Mouse (Mus musculus) heart, adult 18-20 months (tissue): ENCODE measurements at regions not wholly inside any gene's neighbourhood (a gene's known extent, or its start where the extent isn't known, plus 50 kb on each side); places are given as distances from the start of the nearest gene placed in this dataset.
"Not testable (repeated sequence)": the region's sequence is repeated elsewhere in the genome, so short reads cannot be mapped to it uniquely, and the experiment has no call there.

Experiments used
- DNase-seq, 2 experiments: peaks; one replicate each; pipeline ENCODE4 v3.0.0; 2021 to 2022; ENCODE audit warnings: mixed read lengths in 1 of 2

GRCm38 (mm10) chr17:43139916-43140315 is 123.6 kb downstream of the Tnfrsf21 start:
- DNase-seq, result peak in 1 of 2 experiments; percentile 27

GRCm38 (mm10) chr17:43141740-43142139 is 125.4 kb downstream of the Tnfrsf21 start:
- peak in 1 of 2 experiments; percentile 52 for DNase-seq

GRCm38 (mm10) chr17:43145749-43146148 is 124.4 kb upstream of the Adgrf1 start:
- DNase-seq, result no peak

- DNase-seq, result peak; percentile 10 to 40
Measured at GRCm38 (mm10) chr17:43147935-43148334, 122.2 kb upstream of the Adgrf1 start.

- DNase-seq, result no peak
Measured at GRCm38 (mm10) chr17:43152620-43153019, 117.5 kb upstream of the Adgrf1 start.

GRCm38 (mm10) chr17:43155271-43155670 is 114.9 kb upstream of the Adgrf1 start:
- DNase-seq, result not testable (repeated sequence)

- no peak for DNase-seq
Measured at GRCm38 (mm10) chr17:43156116-43156515, 114.0 kb upstream of the Adgrf1 start.

- peak; percentile 14 to 23 for DNase-seq
Measured at GRCm38 (mm10) chr17:43157781-43158501, 112.2 kb upstream of the Adgrf1 start.

- no peak for DNase-seq
Measured at GRCm38 (mm10) chr17:43158741-43159140, 111.4 kb upstream of the Adgrf1 start.

GRCm38 (mm10) chr17:43161306-43161705 is 108.8 kb upstream of the Adgrf1 start:
- not testable (repeated sequence) for DNase-seq

GRCm38 (mm10) chr17:43163126-43163525 is 107.0 kb upstream of the Adgrf1 start:
- DNase-seq, result no peak

- DNase-seq, result no peak
Measured at GRCm38 (mm10) chr17:43166091-43166490, 104.0 kb upstream of the Adgrf1 start.

- DNase-seq, result no peak
Measured at GRCm38 (mm10) chr17:43169435-43169834, 100.7 kb upstream of the Adgrf1 start.

GRCm38 (mm10) chr17:43172657-43173165 is 97.4 kb upstream of the Adgrf1 start:
- DNase-seq, result no peak

- DNase-seq, result no peak
Measured at GRCm38 (mm10) chr17:43174860-43175259, 95.3 kb upstream of the Adgrf1 start.

GRCm38 (mm10) chr17:43177244-43177643 is 92.9 kb upstream of the Adgrf1 start:
- no peak for DNase-seq

GRCm38 (mm10) chr17:43190016-43190415 is 80.1 kb upstream of the Adgrf1 start:
- DNase-seq, result peak in 1 of 2 experiments; percentile 25

- peak; percentile 9 to 28 for DNase-seq
Measured at GRCm38 (mm10) chr17:43190853-43191485, 79.2 kb upstream of the Adgrf1 start.

- DNase-seq, result no peak
Measured at GRCm38 (mm10) chr17:43197232-43197631, 72.9 kb upstream of the Adgrf1 start.

GRCm38 (mm10) chr17:43200832-43201231 is 69.3 kb upstream of the Adgrf1 start:
- no peak for DNase-seq

- no peak for DNase-seq
Measured at GRCm38 (mm10) chr17:43206701-43207470, 63.2 kb upstream of the Adgrf1 start.

- peak; percentile 20 to 25 for DNase-seq
Measured at GRCm38 (mm10) chr17:43209727-43210126, 60.4 kb upstream of the Adgrf1 start.

- DNase-seq, result no peak
Measured at GRCm38 (mm10) chr17:43214038-43214437, 56.1 kb upstream of the Adgrf1 start.
